Mouse (Mus musculus): Measurements from ENCODE around the gene Tspear. TPM values are rescaled to one million over a fixed set of nuclear protein-coding genes. Genes with fewer than 3 reads are reported as not detected.

Gene Tspear
- total RNA-seq, 2 experiments from 2014 or later, result not detected

- DNase-seq, result peak; percentile 26 to 56
These were observed 192.6 kb downstream of the Tspear start for GRCm38 (mm10) chr10:77878985-77879384.

DNA sequence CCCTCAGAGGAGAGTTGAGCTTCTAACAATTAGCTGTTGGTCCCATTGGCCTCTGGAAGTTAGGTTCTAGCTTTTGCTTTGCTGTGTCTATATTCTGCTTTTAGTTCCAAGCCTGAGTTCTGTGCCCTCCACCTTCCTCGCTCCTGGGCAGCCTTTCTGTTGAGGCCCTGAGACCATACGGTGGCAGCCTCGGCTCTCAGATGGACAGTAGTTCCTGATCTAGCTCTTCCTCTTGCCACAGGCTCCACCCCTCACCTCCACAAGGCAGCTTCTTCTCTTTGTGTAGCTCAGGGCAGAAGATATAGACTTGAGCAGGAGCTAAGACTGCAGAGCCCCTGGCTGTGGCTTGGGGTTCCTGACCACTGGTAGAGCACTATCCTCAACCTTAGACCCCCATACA is 193.9 kb downstream of the Tspear start:
- DNase-seq, result no peak

DNA sequence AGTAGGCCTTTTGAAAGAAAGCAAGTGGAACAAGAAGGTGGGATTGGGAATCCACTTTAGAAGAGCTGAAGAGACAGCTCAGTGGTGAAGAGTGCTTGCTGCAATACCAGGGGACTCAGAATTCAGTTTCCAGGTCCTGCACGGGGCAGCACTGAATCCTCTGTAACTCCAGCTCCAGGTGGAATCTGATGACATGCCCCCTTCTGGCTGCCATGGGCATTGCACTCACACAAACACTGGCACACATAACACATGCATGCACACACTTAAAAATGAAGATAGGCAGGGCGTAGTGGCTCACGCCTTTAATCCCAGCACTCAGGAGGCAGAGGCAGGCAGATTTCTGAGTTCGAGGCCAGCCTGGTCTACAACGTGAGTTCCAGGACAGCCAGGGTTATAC is 196.2 kb downstream of the Tspear start:
- no peak for DNase-seq

DNA sequence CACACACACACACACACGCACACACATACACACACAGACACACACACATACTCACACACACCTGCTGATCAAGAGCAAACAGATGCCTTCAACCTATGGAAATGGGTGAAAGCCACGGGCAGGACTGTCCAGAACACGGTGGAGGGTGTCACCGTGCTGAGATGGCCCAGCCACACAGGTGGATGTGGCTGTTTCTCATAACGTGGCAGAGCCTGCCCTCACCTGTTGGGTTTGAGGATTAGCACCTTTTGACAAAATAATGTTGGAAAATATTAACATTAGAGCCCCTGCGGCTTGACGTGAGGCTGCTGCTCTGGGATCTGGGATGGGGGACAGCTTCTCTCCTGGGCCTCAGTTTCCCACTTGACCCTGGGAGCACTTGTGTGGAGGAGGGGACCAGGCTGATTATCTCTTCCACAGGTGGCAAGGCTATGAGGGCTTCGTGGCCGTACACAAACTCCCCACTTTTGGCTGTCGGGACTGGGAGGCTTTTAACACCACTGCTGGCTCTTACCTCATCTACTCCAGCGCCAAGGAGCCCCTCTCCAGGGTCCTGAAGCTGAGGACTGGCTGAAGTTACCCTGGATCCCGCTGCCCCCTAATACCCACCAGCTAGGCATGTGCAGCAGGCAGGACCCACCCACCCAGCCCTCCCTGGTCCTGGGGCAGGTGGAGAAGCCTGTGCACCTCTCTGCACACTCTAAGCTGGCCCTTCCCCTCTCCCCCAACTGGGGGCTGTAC is 199.8 kb downstream of the Tspear start:
- DNase-seq, result no peak

DNA sequence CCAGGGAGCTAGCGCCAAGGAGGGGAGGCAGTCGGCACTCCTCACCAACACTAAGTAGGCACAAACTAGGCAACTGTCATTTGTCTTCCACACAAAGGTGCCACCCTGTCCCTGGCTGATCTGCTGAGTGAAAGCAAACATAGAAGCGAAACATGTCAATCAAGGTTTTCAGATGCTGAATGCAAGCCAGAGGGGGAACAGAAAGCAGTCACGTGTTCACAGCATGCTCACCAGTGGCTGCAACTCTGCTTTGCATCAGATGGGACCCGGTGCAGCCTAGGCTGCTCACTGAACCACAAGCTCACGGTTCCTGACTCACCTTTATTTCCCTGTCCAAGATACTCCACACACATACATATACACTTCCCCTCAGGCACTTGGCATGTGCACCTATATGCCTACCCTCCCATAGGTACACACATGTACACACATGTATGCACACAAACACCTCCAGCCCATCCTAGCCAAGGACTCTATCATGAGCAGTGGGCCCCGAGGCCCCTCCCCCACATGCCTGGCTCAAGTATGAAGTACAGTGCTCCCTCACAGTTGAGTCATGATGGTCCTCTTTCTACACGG is 204.7 kb downstream of the Tspear start:
- DNase-seq, result no peak

DNA sequence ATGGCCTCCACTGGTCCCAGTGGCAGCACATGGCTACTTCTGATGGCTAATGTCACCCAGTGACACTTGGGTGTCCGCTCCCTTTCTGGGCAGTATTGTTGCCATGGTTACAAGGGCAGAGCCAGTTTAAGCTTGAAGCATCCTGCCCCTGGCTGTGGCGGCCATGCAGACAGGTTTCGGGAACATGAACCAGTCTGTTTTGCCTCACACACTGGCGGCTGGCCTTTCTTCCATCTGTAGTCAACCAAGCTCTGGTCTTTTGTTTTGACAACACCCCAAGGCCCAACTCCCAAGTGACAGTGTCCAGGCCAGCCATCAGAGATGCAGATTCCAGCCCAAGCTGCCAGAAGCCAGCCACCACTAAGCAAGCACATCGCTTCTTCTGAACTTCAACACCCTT is 209.2 kb downstream of the Tspear start:
- DNase-seq, result peak; percentile 13 to 18

- DNase-seq, result no peak
These were observed 213.8 kb downstream of the Tspear start for GRCm38 (mm10) chr10:77900126-77900525.

DNA sequence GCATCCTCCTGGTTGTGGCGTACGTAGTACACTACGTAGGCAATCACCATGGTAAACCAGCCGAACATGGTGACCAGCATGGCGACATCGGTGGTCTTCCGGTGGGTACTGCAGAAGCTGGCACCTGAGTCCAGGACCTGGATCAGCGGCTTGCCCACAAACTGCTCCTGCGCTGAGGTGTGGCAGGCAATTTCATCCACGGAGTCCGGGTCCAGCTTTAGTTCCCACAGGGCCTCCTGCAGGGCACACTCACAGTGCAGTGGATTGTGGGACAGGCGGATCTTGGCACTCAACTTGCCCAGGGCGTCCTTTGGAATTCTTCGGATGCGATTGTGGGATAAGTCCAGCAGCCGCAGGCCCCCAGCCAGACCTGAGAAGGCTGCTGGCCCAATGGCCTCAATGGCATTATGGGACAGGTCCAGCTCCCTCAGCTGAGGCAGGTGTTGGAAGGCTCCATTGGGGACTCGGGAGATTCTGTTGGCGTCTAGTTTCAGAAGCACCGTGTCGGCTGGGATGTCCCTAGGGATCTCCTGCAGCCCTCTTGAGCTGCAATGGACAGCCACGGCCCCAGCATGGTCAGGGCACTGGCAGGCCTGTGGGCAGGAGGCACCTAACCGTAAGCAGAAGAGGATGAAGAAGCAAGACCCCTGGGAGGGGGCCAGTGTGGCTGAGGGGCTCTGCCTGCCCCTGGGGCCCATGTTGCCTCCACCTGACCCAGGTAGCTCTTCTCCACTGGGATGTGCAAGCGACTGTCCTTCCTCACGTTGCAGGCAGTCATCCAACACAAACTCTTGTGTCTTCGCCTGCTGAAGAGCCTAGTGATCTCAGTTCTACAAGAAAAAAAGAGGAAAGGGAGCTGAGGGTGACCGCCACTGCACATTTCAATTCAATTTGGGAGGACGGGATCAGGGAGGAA is 214.8 kb downstream of the Tspear start:
- DNase-seq, result no peak

- DNase-seq, result no peak
These were observed 215.5 kb downstream of the Tspear start for GRCm38 (mm10) chr10:77901871-77902210.

DNA sequence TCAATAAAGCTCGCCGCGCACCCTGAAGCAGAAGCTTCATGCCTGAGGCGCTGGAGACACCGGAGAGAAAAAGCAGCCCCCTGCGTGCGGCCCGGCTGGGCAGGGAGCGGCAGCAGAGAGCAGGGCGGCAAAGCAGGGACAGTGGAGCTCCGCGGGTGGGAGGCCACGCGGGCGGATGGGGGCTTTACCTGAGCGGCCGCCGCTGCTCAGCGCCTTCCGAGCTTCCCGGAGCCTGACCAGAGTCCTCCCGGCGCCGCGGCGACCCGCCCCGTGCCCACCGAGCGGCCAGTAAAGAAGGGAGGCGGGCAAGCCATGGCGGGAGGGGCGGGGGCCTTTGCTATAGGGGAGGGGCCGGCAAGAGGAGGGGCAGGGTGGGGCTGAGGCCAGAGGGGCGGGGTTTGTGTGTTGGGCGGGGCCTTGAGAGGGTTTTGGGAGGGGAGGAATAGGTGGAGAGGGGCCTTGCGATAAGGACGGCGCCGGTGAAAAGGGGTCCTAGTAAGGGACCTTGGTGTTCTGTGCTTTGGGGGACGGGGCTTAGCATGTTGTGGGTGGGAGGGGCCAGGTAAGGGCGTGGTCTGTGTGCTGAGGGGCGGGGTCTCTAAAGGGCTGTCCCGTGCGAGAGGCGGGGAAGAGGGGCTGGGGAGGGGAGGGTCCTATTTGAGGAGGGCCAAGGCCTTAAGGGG is 216.0 kb downstream of the Tspear start, which contains the start of gene Lrrc3:
TSS of gene Lrrc3 (minus strand) at position 326 of the 683 bp plus-strand sequence.
- DNase-seq, result peak in 1 of 2 experiments; percentile 43

DNA sequence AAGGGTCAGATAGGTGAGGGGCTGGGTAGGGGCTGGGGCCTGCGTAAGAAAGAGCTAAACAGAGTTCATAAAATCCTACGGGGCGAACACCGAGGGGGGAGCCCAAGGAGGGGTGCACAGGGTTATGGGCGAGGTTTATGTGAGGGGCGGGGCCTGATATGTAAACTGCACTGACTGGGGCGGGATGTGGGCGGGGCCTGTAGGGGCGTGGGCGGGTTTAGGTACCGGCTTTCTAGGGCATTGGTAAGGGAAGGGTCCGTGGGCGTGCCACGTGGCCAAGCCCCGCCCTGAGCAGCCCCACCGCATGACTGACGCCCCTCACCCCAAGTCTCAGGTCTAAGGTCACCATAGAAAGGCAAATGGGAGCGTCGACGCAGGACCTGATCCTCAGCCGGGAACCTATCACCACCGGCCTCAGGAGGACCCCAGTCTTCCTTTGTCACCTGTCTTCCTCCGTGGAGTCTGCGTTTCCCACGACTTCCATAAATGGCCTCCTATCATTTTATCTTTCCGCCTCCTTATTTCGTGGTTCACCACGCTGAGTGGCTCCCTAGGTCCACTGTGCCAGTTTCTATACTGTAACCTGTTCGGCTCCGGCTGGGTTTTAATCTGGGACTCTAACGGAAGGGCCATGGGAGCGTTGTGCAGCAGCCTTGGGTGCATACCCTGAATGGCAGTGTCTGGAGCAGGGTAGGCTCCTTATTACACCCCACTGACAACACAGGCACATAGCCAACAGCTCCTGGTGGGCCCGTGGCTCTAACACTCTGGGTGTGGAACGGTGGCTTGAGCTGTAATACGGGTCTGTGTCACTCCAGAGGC is 216.7 kb downstream of the Tspear start:
- DNase-seq, result peak in 1 of 2 experiments; percentile 8

DNA sequence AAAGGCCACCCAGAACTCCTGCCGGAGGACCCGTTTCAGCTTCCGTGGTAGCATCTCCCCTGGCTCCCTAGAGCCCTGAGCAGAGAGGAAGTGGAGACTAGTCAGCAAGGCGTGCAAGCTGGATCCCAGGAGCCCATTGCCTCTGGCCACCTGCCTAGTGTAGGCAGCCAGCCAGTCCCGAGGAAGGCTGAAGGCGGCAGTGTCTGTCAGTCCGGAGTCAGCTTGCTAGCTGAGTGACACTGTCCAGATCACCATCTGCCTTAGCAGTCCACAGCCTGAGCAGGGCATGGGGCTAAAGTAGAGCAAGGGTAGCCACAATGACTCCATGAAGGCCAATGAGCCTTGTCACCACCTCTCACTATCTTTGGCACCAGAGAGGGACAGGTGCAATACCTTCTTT is 226.2 kb downstream of the Tspear start:
- peak; percentile 85 to 89 for DNase-seq

GRCm38 (mm10) chr10:77913292-77913691 is 226.9 kb downstream of the Tspear start:
- peak; percentile 26 to 51 for DNase-seq

- peak; percentile 48 to 86 for DNase-seq
These were observed 230.4 kb downstream of the Tspear start for GRCm38 (mm10) chr10:77916636-77917335.

- no peak for DNase-seq
These were observed 234.6 kb downstream of the Tspear start for GRCm38 (mm10) chr10:77921009-77921408.

GRCm38 (mm10) chr10:77922681-77923080 is 236.3 kb downstream of the Tspear start:
- DNase-seq, result no peak

DNA sequence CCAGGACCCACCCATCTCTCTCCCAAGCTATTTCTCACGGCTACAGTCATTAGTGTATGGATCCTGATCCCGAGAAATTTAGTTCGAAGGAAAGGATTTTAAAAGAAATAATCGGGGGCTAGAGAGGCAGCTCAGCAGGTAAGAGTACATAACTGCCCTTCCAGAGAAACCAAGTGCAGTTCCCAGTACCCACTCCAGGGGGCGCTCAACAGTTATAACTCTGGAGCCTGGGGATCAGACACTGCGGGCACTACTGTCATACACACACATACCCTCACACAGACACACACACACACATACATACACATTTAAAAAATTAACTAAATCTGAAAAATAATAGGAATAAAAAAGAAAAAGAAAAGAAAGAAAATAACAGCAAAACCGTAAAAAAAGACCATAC is 239.8 kb downstream of the Tspear start:
- peak; percentile 22 to 79 for DNase-seq

GRCm38 (mm10) chr10:77927375-77927774 is 241.0 kb downstream of the Tspear start:
- DNase-seq, result no peak
